Mouse (Mus musculus): Measurements from ENCODE around the gene Rmdn3. TPM values are rescaled to one million over a fixed set of nuclear protein-coding genes. Genes with fewer than 3 reads are reported as not detected.

The Rmdn3 gene
- 177 and 185 TPM in 2 replicates for polyA plus RNA-seq (2015; fragmentation: Nextera tagmentation; extraction: Ambion mirVana)

DNA sequence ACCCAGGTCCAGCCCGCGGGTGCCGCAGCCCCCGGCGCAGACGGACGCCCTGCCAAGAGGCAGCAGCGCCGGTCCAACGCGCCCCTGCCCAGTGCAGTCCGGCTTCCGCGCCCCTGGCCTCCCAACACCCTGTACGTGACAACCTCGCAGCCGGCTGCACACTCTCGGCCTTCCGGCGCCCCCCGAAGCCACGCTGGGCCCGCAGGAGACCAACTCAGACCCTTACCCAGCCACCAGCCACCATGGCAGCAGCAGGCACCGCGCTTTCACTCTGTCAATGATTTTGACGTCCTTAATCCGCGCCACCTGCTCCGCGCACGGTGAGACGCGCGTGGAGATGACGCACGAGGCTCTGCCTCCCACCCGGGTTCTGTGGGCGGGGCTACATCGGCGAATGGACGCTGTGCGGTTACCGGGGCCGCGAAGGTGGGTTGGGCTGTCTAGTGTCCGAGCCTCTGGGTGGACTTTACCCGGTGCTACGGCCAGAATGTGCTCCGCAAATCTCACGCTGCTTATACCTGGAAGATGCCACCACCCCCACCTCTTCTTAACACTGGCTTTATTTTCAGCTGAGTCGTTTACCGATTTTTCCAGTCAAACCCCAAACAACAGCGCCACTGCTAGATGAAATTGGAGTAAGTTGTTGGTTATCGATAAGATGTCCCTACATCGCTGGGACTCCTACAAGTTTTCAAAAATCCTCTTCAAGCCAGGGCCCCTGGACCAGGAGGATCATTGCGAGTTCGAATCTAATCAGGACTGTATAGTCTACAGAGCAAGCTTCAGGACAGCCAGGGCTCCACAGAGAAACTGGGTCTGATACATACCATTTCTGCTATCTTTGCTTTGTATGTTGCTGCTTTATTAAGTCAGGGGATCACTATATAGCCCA, at the start of gene Rmdn3:
Gene Rmdn3, minus strand, starts transcription at position 354 of the 892 bp plus-strand sequence.
- Histone ChIP-seq H3K27ac (ENCODE audit: low read depth, low read length) (peak within 1 kb of the TSS; percentile 98), H3K4me2 (replicated peaks; ENCODE audit: low read depth) (peak within 1 kb of the TSS; percentile 89), H3K4me1 (replicated peaks; ENCODE audit: control insufficient read depth, insufficient read depth, low read length) (peaks cover 3% of the 10 kb centered on the region; the same call in 1 of the 2 replicates)

DNA sequence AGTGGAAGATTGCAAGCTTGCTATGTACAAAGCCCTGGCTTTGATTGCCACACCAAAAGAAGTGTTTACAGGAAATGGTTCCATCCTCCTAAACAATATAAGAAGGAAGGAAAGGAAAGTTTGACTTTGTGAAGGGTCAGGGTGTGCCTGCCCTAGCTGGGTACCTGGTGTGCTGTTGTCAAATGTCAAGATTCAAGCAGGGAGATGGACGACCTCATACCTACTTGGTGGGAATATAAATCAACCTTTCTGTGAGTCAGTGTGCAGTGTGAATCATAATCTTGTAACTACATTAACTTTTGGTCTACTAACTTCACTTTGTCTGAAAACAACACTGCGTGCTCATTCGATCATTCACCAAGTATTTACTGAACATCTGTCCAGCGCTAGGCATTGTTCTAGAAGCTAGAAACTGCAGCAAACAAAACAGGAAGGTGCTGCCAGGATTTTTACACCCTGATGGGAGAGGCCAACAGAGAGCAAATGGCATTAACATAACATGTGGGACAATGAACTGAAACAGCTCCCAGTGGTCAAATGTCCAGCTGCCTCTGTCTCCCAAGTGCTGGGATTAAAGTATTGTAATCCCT, 47.1 kb upstream of the Rmdn3 start:
- TF ChIP-seq CTCF (IDR thresholded peaks at IDR 0.05; ENCODE audit: low read depth), result no peak
- no peak for ATAC-seq
- no peaks in the 10 kb centered on the region for H3K36me3 ChIP-seq (ENCODE audit: control insufficient read depth, insufficient read depth)
- no peaks in the 10 kb centered on the region for H3K9me3 ChIP-seq (ENCODE audit: control insufficient read depth)
- peaks cover 6% of the 10 kb centered on the region; the same call in 1 of the 2 replicates for H3K4me1 ChIP-seq (replicated peaks; ENCODE audit: control insufficient read depth, insufficient read depth, low read length)
- H3K27ac ChIP-seq (ENCODE audit: low read depth, low read length), result peak overlapping the region; percentile 54; the same call in 1 of the 2 replicates
- 70% methylated on average over 4 of the region's 4 CpGs for whole genome bisulfite sequencing
- no peak overlapping the region for H3K4me3 ChIP-seq (ENCODE audit: low read depth, low read length)
- no peak overlapping the region for H3K9ac ChIP-seq (ENCODE audit: low read depth, low read length)
- no peak overlapping the region for H3K4me2 ChIP-seq (replicated peaks; ENCODE audit: low read depth)
- H3K27me3 ChIP-seq (replicated peaks; ENCODE audit: control insufficient read depth, insufficient read depth, low read length), result no peaks in the 10 kb centered on the region

More for the DNA sequence above, at the start of gene Rmdn3:
- Histone ChIP-seq H3K9ac (ENCODE audit: low read depth, low read length) (peak within 1 kb of the TSS; percentile 98), H3K36me3 (ENCODE audit: control insufficient read depth, insufficient read depth) (peaks cover 22% of the 10 kb centered on the region), H3K4me3 (ENCODE audit: low read depth, low read length) (peak within 1 kb of the TSS; percentile 100), H3K9me3 (ENCODE audit: control insufficient read depth) (no peaks in the 10 kb centered on the region), H3K27me3 (replicated peaks; ENCODE audit: control insufficient read depth, insufficient read depth, low read length) (no peaks in the 10 kb centered on the region)
- TF ChIP-seq CTCF (IDR thresholded peaks at IDR 0.05; ENCODE audit: low read depth), result peak; percentile 30
- ATAC-seq, result peak; percentile 83
- under 1% methylated on average over 57 of the region's 57 CpGs for WGBS

DNA sequence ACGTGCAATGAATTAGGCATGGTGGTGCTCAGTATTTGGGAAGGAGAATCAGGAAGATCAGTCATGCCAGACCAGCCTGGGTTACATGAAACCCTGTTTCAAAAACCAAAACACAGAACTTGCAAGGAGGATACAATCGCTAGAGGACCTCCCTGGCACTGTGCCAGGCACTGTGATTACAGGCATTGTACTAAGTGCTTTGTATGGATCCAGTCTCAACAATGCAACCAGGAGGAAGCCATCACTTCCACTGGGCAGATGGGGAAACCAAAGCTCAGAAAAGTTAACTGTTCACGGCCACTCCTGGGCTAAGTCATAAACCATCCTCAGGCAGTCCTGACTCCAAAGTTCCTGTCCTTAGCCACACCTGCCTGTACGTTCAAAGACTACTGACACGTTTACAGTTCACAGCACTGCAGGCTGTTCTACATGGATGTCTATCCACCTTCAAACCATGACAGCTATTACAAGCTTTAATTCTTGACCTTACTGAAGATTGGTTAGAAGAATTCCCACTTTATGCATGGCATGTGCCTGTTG, 46.1 kb upstream of the Rmdn3 start:
- Histone ChIP-seq H3K27ac (ENCODE audit: low read depth, low read length) (0 out of 2 replicates have a peak overlapping the region, but pooled peaks have one; percentile 12), H3K9ac (ENCODE audit: low read depth, low read length) (no peak overlapping the region), H3K27me3 (replicated peaks; ENCODE audit: control insufficient read depth, insufficient read depth, low read length) (no peaks in the 10 kb centered on the region), H3K4me3 (ENCODE audit: low read depth, low read length) (no peak overlapping the region), H3K36me3 (ENCODE audit: control insufficient read depth, insufficient read depth) (no peaks in the 10 kb centered on the region), H3K9me3 (ENCODE audit: control insufficient read depth) (no peaks in the 10 kb centered on the region), H3K4me1 (replicated peaks; ENCODE audit: control insufficient read depth, insufficient read depth, low read length) (peaks cover 6% of the 10 kb centered on the region; the same call in 1 of the 2 replicates), H3K4me2 (replicated peaks; ENCODE audit: low read depth) (no peak overlapping the region)
- peak; percentile 85 for ATAC-seq
- WGBS, result 22% methylated on average over 5 of the region's 5 CpGs
- TF ChIP-seq CTCF (IDR thresholded peaks at IDR 0.05; ENCODE audit: low read depth), result no peak

DNA sequence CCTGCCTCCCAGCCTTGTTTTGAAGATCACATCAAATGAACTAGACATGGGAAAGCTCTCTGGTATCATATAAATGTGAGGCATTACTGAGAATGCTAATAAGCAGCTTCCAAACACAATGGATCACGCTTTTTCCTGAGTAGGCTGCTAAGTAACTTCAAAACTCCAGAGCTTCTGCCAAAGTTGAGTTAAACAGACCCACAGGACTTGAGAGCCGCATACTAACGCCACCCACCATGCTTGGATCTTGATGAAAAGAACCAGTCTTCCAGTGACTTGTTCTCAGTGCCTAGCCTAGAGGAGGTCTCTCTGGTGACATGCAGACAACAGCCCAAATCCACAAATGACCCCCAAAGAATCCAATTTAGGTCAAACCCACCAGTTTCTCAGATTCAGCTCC, 42.1 kb upstream of the Rmdn3 start:
- WGBS, result 79% methylated on average over 3 of the region's 3 CpGs
- no peaks in the 10 kb centered on the region for H3K27me3 ChIP-seq (replicated peaks; ENCODE audit: control insufficient read depth, insufficient read depth, low read length)
- ATAC-seq, result no peak

DNA sequence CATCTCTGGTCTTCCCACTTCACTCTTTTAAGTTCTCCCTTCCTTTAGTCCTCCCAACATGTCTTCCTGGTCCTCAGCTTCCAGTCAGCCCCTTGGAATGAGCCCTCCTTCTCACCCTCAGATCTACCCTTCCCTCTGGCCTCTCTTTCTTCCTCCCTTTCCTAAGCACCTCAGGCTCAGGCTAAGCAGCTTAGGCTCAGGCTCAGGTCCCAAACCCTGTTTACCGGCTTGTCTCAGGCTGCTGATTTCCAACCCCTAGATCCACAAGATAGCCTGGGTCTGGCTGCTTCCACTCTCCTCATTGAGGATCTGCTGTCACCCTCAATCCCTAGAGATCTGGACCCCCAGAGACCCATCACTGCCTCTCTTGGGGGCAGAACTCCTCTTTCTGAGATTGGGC, 41.2 kb upstream of the Rmdn3 start:
- Histone ChIP-seq H3K36me3 (ENCODE audit: control insufficient read depth, insufficient read depth) (no peaks in the 10 kb centered on the region), H3K4me1 (replicated peaks; ENCODE audit: control insufficient read depth, insufficient read depth, low read length) (no peaks in the 10 kb centered on the region), H3K27ac (ENCODE audit: low read depth, low read length) (no peak overlapping the region), H3K9me3 (ENCODE audit: control insufficient read depth) (no peaks in the 10 kb centered on the region), H3K9ac (ENCODE audit: low read depth, low read length) (no peak overlapping the region), H3K4me2 (replicated peaks; ENCODE audit: low read depth) (no peak overlapping the region), H3K27me3 (replicated peaks; ENCODE audit: control insufficient read depth, insufficient read depth, low read length) (no peaks in the 10 kb centered on the region), H3K4me3 (ENCODE audit: low read depth, low read length) (no peak overlapping the region)
- ATAC-seq, result no peak
- WGBS, result 50% methylated on average over 1 of the region's 1 CpGs
- TF ChIP-seq CTCF (IDR thresholded peaks at IDR 0.05; ENCODE audit: low read depth), result no peak

More for the DNA sequence above, 42.1 kb upstream of the Rmdn3 start:
- Histone ChIP-seq H3K4me1 (replicated peaks; ENCODE audit: control insufficient read depth, insufficient read depth, low read length) (peaks cover 6% of the 10 kb centered on the region; the same call in 1 of the 2 replicates), H3K9ac (ENCODE audit: low read depth, low read length) (no peak overlapping the region), H3K4me2 (replicated peaks; ENCODE audit: low read depth) (no peak overlapping the region), H3K27ac (ENCODE audit: low read depth, low read length) (no peak overlapping the region), H3K9me3 (ENCODE audit: control insufficient read depth) (no peaks in the 10 kb centered on the region), H3K4me3 (ENCODE audit: low read depth, low read length) (no peak overlapping the region), H3K36me3 (ENCODE audit: control insufficient read depth, insufficient read depth) (no peaks in the 10 kb centered on the region)
- no peak for TF ChIP-seq CTCF (IDR thresholded peaks at IDR 0.05; ENCODE audit: low read depth)

DNA sequence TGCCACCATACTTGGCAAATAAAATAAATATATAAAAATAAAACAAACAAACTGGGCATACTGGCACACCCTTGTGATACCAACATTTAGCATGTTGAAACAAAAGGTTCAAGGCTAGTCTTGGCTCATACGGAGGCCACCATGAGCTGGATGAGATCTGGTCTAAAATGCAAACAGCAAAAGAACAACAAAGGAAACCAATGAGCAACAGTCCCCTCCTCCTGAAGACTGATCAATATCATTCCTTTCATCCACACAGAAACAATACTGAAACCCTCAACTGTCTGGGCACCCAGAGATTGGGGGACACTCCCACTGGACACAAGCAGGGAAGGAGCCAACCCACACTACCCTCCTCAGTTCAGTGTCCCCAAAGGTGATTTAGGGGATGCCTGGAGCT, 40.7 kb upstream of the Rmdn3 start:
- Histone ChIP-seq H3K4me1 (replicated peaks; ENCODE audit: control insufficient read depth, insufficient read depth, low read length) (no peaks in the 10 kb centered on the region), H3K9me3 (ENCODE audit: control insufficient read depth) (no peaks in the 10 kb centered on the region), H3K27me3 (replicated peaks; ENCODE audit: control insufficient read depth, insufficient read depth, low read length) (no peaks in the 10 kb centered on the region), H3K27ac (ENCODE audit: low read depth, low read length) (no peak overlapping the region), H3K4me2 (replicated peaks; ENCODE audit: low read depth) (no peak overlapping the region), H3K4me3 (ENCODE audit: low read depth, low read length) (no peak overlapping the region), H3K9ac (ENCODE audit: low read depth, low read length) (no peak overlapping the region), H3K36me3 (ENCODE audit: control insufficient read depth, insufficient read depth) (no peaks in the 10 kb centered on the region)
- TF ChIP-seq CTCF (IDR thresholded peaks at IDR 0.05; ENCODE audit: low read depth), result no peak
- ATAC-seq, result no peak
- WGBS, result 71% methylated on average over 1 of the region's 1 CpGs
